Mouse (Mus musculus): ENCODE data around the gene Sept4.

Sept4 gene

GRCm38 (mm10) chr11:87579713-87580112 is 11.0 kb downstream of the Sept4 start:
- DNase-seq = no peak

- no peak for DNase-seq
These were observed 11.9 kb downstream of the Sept4 start for GRCm38 (mm10) chr11:87580543-87581085.

- DNase-seq = no peak
These were observed 12.6 kb downstream of the Sept4 start for GRCm38 (mm10) chr11:87581161-87581865.

- DNase-seq = no peak
These were observed 13.4 kb downstream of the Sept4 start for GRCm38 (mm10) chr11:87581933-87582710.

- no peak for DNase-seq
These were observed 14.8 kb downstream of the Sept4 start for GRCm38 (mm10) chr11:87583291-87584034.

- DNase-seq = no peak
These were observed 16.2 kb downstream of the Sept4 start for GRCm38 (mm10) chr11:87584711-87585505.

GRCm38 (mm10) chr11:87587211-87587874 is 18.6 kb downstream of the Sept4 start:
- DNase-seq = no peak

- no peak for DNase-seq
These were observed 20.9 kb downstream of the Sept4 start for GRCm38 (mm10) chr11:87589605-87590004.

GRCm38 (mm10) chr11:87590841-87591525 is 22.3 kb downstream of the Sept4 start:
- DNase-seq = peak; percentile 51

- peak; percentile 100 for DNase-seq
These were observed 23.0 kb downstream of the Sept4 start, which contains the start of gene Mtmr4 for GRCm38 (mm10) chr11:87591526-87592353. TSS of gene Mtmr4 (plus strand) at chr11:87592162.

- no peak for DNase-seq
These were observed 23.6 kb downstream of the Sept4 start for GRCm38 (mm10) chr11:87592354-87592695.

GRCm38 (mm10) chr11:87592713-87593598 is 24.3 kb downstream of the Sept4 start:
- DNase-seq = peak; percentile 84

GRCm38 (mm10) chr11:87595327-87595841 is 26.7 kb downstream of the Sept4 start:
- peak; percentile 92 for DNase-seq

GRCm38 (mm10) chr11:87595976-87596375 is 27.3 kb downstream of the Sept4 start:
- DNase-seq = no peak

- no peak for DNase-seq
These were observed 27.8 kb downstream of the Sept4 start for GRCm38 (mm10) chr11:87596492-87596891.

GRCm38 (mm10) chr11:87597061-87597460 is 28.4 kb downstream of the Sept4 start:
- no peak for DNase-seq

- peak; percentile 74 for DNase-seq
These were observed 30.8 kb downstream of the Sept4 start for GRCm38 (mm10) chr11:87599395-87600089.

- no peak for DNase-seq
These were observed 31.7 kb downstream of the Sept4 start for GRCm38 (mm10) chr11:87600322-87600853.
